Mouse (Mus musculus) right cerebral cortex, postnatal 25 days (tissue): ENCODE measurements around the gene Itih5.
A peak's percentile ranks its signal among the peaks of the same experiment; 100 is the strongest.

Experiments used
- DNase-seq: peaks from one replicate; pipeline ENCODE4 v3.0.0; 2022

The Itih5 gene

DNA sequence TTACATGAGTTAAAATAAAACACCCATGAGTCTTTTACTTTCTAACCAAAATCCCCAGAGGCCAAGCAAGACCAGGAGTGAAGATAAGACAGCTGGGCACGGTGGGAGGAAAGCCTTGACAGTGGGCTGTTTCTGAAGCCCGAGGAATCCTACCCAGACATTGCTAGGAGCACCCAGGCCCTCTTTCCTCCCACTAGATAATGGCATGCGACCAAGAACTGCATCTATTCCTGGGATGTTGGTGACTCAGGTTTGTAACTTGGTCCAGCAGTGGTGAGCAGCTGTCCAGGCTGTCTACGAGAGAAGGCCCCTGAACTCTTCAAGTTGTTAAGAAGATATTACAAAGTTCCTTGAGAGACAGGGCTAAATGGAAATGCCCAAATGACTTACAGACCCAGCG, 112.5 kb downstream of the Itih5 start:
- DNase-seq = peak; percentile 31

DNA sequence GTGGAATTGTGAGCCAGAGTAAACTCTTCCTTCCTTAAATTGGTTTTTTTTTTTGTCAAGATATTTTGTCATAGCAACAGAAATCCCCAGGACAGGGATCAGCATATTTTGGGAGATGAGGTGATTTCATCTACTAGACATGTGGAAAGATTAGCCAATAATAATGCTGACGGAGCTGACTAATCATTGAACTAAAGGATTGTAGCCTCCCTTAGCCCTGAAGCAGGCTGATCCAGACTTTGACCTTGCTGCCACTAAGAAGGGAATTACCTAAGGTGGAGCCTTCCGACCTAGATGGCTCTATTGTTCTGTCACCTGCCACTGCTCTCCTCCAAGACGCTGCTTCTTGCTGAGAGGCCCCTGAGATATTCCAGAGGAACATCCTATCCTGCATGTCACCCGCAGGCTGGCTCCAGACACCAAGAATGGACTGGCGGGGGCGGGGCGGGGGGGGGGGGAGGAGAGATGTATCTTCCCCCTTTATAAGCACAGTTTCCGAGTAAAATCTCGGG, 119.3 kb downstream of the Itih5 start:
- DNase-seq = no peak

DNA sequence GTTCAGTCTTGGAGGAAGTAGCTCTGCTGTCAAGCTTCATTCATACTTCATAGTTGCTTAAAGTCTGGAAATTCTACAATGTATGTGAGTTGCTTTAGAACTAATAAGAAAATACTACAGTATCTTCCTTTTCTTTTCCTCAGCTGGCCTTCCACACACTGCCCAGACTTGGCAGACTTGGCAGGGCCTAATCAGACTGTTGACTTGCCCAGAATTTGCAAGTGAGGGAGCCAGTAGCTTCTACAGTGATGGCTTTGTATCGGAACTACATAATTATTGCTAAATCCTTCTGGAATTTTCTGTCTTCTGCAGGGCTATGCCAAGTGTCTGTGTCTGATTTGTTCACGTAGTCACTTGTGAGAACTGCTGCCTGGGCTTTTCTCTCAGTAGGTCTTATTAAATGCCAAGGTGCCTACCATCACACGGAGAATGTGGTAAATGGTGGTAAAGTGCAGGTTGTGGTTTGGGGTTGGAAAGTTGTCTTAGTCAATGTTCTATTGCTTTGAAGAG, 120.2 kb downstream of the Itih5 start:
- no peak for DNase-seq

DNA sequence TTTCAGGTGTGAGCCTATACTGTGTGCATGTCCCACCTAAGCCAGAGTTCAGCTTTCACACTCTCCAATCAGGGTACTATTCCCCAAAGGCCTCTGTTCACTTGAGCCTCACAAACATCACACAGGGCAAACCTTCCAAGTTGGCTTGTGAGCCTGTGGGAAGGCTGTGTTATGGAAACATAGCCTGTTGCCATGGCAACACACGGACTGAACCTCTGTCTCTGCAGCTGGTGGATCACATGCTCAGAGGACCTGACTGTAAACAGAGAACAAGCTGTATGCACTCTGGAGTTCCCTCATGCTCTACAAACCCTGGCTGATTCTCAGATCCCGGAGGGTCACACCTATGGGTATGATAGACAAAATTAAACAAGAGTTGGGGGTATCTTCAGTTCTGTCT, 122.8 kb downstream of the Itih5 start:
- DNase-seq = peak; percentile 27

DNA sequence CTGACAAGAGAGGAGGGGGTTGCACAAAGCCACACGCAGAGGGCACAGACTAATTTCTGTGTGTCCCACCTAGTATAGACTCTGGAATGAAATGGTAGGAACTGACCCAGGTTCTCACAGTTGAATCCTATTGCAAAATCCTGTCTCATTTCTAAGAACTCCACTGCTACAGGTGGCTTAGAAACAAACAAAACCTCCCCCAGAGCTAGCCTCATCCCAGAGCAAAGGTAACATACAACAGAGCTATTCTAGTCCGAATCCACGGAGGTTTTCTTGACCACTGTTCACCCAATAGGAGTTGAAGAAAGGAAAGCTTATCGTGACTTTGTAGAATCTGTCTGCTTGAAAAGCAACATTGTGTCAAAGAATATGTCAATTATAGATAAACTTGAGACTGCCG, 130.3 kb downstream of the Itih5 start:
- no peak for DNase-seq

DNA sequence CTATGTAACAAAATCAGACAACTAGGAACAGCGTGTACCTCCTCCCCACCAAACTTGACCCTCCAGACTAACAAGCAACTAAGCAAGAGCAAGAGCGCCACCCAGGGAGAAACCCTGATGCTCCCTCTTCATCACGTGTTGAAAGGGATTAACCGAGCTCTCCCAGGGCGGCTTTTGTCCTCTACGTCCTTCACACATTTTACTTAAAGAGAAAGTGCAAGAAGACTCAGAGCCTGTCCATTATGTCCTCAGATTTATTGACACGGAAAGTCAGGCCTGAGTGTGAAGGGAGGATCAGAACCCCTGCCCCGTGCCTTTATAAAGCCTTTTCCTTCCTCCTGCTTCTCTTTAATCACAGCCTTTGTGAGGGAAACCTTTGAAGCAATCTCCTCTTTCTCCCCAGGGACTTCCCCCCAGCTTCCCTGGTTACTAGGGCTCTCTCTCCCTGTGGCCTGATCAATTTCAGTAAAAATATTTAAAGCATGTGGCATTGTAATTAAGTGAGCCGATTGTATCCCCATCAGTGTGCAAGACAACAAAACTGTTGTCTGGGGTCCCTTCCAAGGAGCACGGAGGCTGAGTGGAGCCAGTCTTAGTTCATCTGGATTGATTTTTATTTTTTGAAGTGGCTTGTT, 131.4 kb downstream of the Itih5 start:
- no peak for DNase-seq

DNA sequence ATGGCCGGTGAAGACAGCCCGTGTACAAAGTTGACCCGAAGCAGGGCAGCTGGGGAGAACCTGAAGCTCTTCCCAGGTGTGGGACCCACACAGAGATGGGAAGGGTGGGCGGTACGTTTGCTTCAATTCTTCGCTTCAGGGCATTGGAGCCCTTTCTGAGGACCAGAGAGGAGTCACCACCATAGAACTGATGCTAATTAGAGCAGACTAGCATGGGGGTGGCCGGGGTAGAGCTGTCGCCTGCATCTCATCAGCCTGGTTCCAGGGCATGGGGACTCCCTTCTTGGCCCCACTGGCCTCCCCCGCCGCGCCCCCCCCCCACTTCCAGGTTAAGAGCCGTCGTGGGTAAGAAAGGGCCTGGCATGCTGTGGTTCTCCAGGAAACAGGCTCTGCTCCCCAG, 132.6 kb downstream of the Itih5 start:
- no peak for DNase-seq

DNA sequence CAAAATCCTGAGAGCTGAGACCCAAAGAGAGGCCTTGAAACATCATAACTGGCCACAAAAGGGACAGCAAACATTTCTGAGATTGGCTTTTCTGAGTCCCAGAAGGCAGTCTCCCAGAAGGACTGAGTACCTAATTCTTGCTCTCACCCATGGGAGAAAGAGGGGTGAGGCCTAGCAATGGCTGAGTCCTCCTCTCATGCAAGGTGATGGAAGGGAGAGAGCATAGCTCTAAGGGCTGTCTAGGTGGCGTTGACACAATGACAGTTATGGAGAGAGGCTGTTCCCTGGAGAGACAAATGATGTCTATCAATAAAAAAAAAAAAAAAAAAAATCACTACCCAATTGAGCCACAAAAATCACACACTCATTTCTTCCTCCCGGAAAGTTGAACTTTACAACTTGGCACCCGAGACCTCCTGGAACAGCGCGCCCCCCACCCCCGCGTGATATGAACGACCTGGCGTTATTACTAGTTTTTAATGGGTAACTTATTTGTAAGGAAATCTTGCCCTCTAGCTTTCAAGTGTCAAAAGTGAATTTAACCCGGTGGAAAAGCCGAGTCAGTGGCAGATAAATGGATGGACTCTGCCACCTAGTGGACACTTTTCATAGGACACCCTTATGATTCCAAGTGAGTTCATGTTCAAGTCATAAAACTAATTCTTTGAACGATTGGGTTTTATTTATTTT, 134.9 kb downstream of the Itih5 start:
- DNase-seq = peak; percentile 50

DNA sequence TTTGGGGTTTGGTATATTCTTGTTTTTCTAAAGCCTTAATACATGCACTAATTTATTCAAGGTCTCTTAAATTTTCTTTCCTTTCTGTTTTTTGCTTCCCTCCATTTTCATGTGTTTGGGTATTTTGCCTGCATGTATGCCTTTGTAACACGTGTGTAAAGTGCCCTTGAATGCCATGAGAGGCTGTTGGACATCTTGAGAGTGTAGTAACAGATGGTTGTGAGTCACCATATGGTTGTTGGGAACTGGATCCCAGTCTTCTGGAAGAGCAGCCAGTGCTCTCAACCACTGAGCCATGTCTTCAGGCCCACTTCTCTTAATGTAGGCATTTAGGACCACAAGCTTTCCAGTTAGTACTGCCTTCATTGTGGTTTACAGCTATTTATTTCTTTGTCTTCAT, 135.5 kb downstream of the Itih5 start:
- no peak for DNase-seq

DNA sequence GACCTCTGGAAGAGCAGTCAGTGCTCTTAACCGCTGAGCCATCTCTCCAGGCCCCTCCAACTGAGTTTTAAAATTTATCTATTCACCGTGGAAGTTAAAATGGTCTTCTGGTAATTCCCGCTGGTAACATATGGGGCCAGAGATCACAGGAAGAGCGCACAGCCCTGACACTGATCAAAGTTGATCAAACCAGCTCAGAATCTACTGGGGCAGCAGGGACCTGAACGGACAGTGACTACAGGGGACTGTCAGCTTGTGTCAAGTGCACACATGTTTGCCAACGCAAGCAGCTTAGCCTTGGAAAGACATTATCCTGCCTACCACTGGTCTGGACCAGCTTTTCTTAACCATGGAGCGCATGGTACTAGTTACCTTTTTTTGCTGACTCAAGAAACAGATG, 136.7 kb downstream of the Itih5 start:
- DNase-seq = no peak

DNA sequence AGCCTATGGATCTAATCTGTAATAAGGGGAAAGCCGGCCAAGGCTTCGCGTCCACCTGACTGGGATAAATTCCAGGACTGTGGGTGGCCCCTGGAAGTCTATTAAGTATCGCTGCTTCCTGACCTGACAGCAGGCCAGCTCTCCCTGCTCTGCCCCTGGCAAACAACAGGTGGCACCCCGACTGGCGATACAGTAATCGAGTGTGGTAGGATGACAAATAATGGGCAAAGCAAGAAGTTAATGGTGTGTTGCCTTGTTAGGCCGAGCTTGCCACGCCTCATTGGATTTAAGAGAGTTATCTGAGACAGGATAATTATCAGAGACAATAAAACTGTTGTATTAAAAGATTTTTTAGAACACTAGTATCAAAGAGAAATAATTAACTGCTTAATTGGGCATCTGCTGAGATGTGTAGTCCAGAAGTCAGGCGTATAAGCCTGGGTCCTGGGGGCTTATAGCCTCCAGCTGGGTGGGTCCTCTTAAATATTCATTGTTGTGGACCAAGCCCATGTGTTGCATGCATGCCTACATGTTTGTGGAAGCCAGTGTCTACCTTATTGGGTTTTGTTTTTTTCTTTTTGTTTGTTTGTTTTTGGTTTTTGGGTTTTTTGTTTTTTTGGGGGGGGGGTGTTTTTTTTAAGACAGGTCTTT, 140.3 kb downstream of the Itih5 start:
- DNase-seq = no peak

DNA sequence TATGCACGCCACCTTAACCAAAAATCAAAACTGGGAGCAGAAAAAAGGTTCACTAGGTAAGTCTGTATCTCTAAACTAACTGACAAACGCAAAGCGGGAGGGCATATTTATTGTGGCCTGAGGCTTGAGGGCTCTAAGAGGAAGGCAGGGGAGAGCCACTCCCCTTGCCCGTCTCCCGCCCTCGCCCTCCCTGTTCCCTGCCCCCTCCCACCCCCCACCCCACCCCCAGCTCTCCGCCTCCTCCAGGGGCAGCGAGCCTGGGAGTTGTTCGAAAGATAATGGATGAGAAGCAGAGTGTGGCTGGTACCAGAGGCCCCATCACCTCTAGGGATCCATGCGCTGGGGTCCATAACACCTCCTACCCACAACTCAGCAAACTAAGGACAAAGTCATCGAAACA, 142.5 kb downstream of the Itih5 start:
- no peak for DNase-seq

DNA sequence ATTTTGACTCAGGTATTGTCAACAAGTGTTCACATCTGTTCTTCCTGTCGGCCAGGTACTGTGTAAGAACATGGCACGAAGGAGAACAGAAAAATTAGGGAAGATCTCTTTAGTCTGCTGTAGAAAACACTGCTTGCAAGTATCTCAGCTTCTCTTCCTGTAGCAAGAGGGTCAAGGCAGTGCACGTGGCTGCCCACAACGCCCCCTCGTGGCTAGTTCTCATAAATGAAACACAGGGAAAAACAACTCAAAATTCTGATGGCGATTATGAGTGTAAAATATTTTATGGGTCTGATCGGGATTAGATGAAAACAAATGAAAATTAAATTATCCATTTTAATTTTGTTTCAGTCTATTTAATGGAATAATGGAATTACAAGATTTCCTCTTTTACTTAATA, 146.9 kb downstream of the Itih5 start:
- DNase-seq = no peak

DNA sequence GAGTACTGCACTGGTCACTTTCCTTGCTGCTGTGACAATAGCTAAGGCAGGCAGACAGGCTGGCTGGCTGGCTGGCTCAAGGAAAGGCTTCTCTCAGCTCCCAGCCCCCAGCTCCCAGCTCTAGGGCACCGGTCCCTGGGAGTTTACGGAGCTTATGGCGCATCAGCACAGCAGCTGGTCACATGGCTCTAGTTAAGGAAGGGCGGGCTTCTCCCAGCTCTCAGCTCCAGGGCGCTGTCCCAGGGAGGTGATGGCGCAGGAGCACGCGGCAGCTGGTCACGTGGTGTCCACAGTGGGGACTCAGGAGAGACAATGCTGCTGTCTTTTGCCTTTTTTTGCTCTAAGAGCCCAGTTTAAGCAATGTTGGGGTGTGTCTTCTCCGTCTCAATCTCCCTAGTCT, 147.4 kb downstream of the Itih5 start:
- DNase-seq = no peak

DNA sequence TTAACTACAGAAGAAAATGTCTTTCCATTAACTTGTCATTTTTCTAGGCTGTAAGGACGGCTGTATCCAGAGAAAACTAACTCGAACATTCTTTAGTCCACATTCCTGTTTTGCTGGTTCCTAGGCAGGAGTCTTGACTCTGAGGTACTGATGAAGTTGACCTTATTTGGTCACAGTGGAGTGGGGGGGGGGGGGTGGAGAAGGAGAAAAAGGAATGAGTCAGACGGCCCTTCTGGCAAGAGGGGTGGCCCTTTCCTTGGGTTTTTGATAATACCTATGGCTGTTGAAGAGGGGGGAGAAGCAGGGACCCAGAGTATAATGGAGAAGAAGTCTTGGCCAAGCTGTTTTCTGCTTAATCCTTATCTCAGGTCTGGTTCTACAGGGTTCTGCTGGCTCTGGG, 148.0 kb downstream of the Itih5 start:
- no peak for DNase-seq

DNA sequence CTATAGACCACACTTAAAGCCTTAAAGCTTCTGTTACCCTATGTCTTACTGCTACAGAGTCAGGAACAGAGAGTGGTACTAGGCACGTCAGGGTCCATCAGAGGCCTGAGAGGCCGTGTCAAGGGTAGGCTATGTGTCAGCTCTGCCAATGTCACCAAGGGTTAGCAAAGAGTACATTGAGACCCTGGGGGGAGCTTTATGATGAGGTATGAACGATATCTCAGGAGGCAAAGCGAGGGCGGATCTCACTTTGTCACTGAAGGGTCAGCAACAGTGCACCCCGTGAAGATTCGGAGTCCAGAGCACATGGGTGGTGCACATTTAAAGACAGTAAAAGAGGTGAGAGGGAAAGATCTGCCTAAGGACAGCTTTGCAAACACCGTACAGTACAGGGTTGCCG, 148.6 kb downstream of the Itih5 start:
- DNase-seq = no peak

DNA sequence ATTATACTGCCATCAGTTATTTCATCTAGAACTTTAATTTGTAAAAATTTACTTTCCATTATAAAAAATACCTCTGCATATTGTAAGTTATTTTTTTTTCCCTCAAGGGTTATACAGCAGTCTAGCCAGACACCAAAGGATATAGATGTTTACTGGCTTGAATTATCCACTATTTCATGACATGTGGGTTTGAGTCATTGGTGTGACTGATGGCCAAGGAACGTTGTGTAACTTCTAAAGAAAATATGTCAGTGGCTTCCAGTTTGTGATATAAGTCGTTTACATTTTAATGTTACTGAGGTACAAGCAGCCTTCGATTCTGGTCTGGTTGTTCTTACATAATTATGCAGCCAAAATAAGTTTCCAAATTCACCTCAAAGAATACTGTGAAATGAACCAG, 151.5 kb downstream of the Itih5 start:
- DNase-seq = no peak
